Mouse (Mus musculus): ENCODE measurements around the gene Rest.

DNA sequence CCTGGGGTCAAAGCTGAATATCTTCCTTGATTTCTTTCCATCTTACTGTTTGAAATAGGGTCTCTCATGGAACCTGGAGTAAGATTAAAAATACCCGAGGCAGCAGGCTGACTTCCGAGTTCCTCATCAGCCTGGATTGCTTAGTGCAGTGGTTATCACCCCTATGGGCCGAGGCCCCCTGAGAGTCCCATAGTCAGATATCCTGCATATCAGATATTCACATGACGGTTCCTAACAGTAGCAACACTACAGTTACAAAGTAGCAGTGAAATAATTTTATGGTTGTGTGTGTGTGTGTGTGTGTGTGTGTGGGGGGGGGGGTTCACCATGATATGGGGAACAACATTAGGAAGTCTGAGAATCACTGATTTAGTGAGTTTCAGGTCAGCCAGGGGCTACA lies 4.2 kb upstream of the Rest start:
- no peak for TF ChIP-seq CTCF (IDR thresholded peaks at IDR 0.05; ENCODE audit: control insufficient read depth, insufficient read depth, low read length)
- TF ChIP-seq POLR2A (IDR thresholded peaks at IDR 0.05; ENCODE audit: borderline replicate concordance, control insufficient read depth, low read depth, low read length), result no peak
